Mouse (Mus musculus) cerebellum, adult 2 months (tissue): ENCODE results near the gene Gm28053. TPM values are rescaled to one million over a fixed set of nuclear protein-coding genes. Genes with fewer than 3 reads are reported as not detected.

Experiments used
- DNase-seq, 2 experiments: peaks; one replicate each; pipeline ENCODE4 v3.0.0; 2021
- H3K27ac ChIP-seq: fragments of 200-500 bp; 2 replicates; pipeline ENCODE4 v1.5.1; 2012; ENCODE audit warnings: low read length, control low read depth, inconsistent platforms; ENCODE audit not compliant: insufficient read depth
- H3K27me3 ChIP-seq: fragments of 200-500 bp; 2 replicates; pipeline ENCODE4 v1.6.1; 2012; ENCODE audit warnings: inconsistent platforms, mild to moderate bottlenecking, low read length, moderate library complexity; ENCODE audit not compliant: control insufficient read depth, insufficient read depth
- H3K4me1 ChIP-seq: fragments of 200-500 bp; 2 replicates; pipeline ENCODE4 v1.6.1; 2011; ENCODE audit warnings: low read length; ENCODE audit not compliant: control insufficient read depth, insufficient read depth
- H3K4me3 ChIP-seq: fragments of 200-500 bp; replicated peaks from 2 replicates; pipeline ENCODE3; 2011; ENCODE audit warnings: mild to moderate bottlenecking, low read depth, low read length, control low read depth; ENCODE audit not compliant: insufficient read depth
- CTCF ChIP-seq: fragments of 200-500 bp; IDR thresholded peaks from 2 replicates; pipeline ENCODE4 v1.5.1; 2011; ENCODE audit warnings: low read depth, mild to moderate bottlenecking, control low read depth, low read length, moderate library complexity, borderline replicate concordance; ENCODE audit not compliant: insufficient read depth
- POLR2A ChIP-seq: fragments of 200-500 bp; IDR thresholded peaks from 2 replicates; pipeline ENCODE4 v1.6.1; 2011; ENCODE audit warnings: low read length, control low read depth, borderline replicate concordance; ENCODE audit not compliant: insufficient read depth
- WGBS: fragments of 180-500 bp; shearing (Covaris S2); methylation state at CpG from one replicate; pipeline ENCODE4 v1.1.7; 2018; 5-methylcytosine and 5-hydroxymethylcytosine counted together
- polyA plus RNA-seq: library from polyadenylated mRNA; depleted of rRNA; stranded (reverse); fragments of >200 nt; gene quantifications from 2 replicates; pipeline ENCODE4 v1.2.3, GENCODE M21; 2012

The Gm28053 gene
- polyA plus RNA-seq, 1 experiment, result 0.93 TPM

GRCm38 (mm10) chr6:48745959-48746889 lies 27.8 kb downstream of the Gm28053 start, which contains the start of gene Gimap5:
TSS of gene Gimap5 (plus strand) at chr6:48746197.
- DNase-seq, result no peak
- TF ChIP-seq POLR2A (no peak), CTCF (peak; percentile 47; the same call in 1 of the 2 replicates)
- Histone ChIP-seq H3K27ac (no peak within 1 kb of the TSS), H3K4me1 (peaks cover 4% of the 10 kb centered on the region; the same call in 1 of the 2 replicates), H3K4me3 (no peak within 1 kb of the TSS), H3K27me3 (no peaks in the 10 kb centered on the region)
- 42% methylated on average over 16 of the region's 16 CpGs for WGBS

- no peak overlapping the region for H3K27ac ChIP-seq
- TF ChIP-seq POLR2A, result no peak
- TF ChIP-seq CTCF, result no peak
- H3K27me3 ChIP-seq, result no peaks in the 10 kb centered on the region
- H3K4me3 ChIP-seq, result no peak overlapping the region
- no peak for DNase-seq
- WGBS, result 84% methylated on average over 7 of the region's 7 CpGs
- peaks cover 4% of the 10 kb centered on the region; the same call in 1 of the 2 replicates for H3K4me1 ChIP-seq
Measured at GRCm38 (mm10) chr6:48747091-48747966, 28.9 kb downstream of the Gm28053 start.

- no peak for DNase-seq
- no peaks in the 10 kb centered on the region for H3K27me3 ChIP-seq
- no peaks in the 10 kb centered on the region for H3K4me1 ChIP-seq
- WGBS, result 57% methylated on average over 7 of the region's 7 CpGs
- no peak overlapping the region for H3K4me3 ChIP-seq
- TF ChIP-seq CTCF (no peak), POLR2A (no peak)
- no peak overlapping the region for H3K27ac ChIP-seq
Measured at GRCm38 (mm10) chr6:48763567-48764270, 45.3 kb downstream of the Gm28053 start.

GRCm38 (mm10) chr6:48764496-48764895 lies 46.1 kb downstream of the Gm28053 start:
- no peak overlapping the region for H3K27ac ChIP-seq
- H3K4me1 ChIP-seq, result no peaks in the 10 kb centered on the region
- H3K27me3 ChIP-seq, result no peaks in the 10 kb centered on the region
- no peak for DNase-seq
- no peak overlapping the region for H3K4me3 ChIP-seq
- TF ChIP-seq POLR2A (no peak), CTCF (no peak)
- WGBS, result 93% methylated on average over 10 of the region's 10 CpGs

- WGBS, result 78% methylated on average over 9 of the region's 9 CpGs
- DNase-seq, result no peak
Measured at GRCm38 (mm10) chr6:48768178-48768869, 49.9 kb downstream of the Gm28053 start.

GRCm38 (mm10) chr6:48768933-48769332 lies 50.5 kb downstream of the Gm28053 start:
- no peak overlapping the region for H3K27ac ChIP-seq
- no peak overlapping the region for H3K4me3 ChIP-seq
- no peaks in the 10 kb centered on the region; the same call in 1 of the 2 replicates for H3K4me1 ChIP-seq
- H3K27me3 ChIP-seq, result no peaks in the 10 kb centered on the region
- no peak for DNase-seq
- no peak for TF ChIP-seq CTCF
- no peak for TF ChIP-seq POLR2A
- 82% methylated on average over 3 of the region's 3 CpGs for WGBS

More at GRCm38 (mm10) chr6:48768178-48768869, 49.9 kb downstream of the Gm28053 start:
- TF ChIP-seq CTCF (no peak), POLR2A (no peak)
- Histone ChIP-seq H3K4me1 (no peaks in the 10 kb centered on the region; the same call in 1 of the 2 replicates), H3K4me3 (no peak overlapping the region), H3K27ac (no peak overlapping the region), H3K27me3 (no peaks in the 10 kb centered on the region)
